Mouse (Mus musculus) neural tube, embryonic 14.5 days (tissue): ENCODE results near the gene Nrxn3. TPM values are rescaled to one million over a fixed set of nuclear protein-coding genes. Genes with fewer than 3 reads are reported as not detected.

Source experiments
- ATAC-seq: fragments of 200-750 bp; cut with Nextera tagmentation; 2 replicates; pipeline ENCODE4 v1.8.0; 2017; ENCODE audit warnings: low read depth, mild to moderate bottlenecking, moderate TSS enrichment, moderate library complexity
- H3K27ac ChIP-seq: fragments of 300-500 bp; sonication (generic); 2 replicates; pipeline ENCODE4 v1.5.1; 2014; ENCODE audit warnings: low read depth, mild to moderate bottlenecking, control low read depth, low read length, moderate library complexity, mixed read lengths
- H3K27me3 ChIP-seq: fragments of 300-500 bp; sonication (generic); 2 replicates; pipeline ENCODE4 v1.6.1; 2014; ENCODE audit warnings: low read length; ENCODE audit not compliant: control insufficient read depth, insufficient read depth
- H3K36me3 ChIP-seq: fragments of 300-500 bp; sonication (generic); 2 replicates; pipeline ENCODE4 v1.6.1; 2014; ENCODE audit warnings: low read length, mixed read lengths; ENCODE audit not compliant: control insufficient read depth, insufficient read depth
- H3K4me1 ChIP-seq: fragments of 300-500 bp; sonication (generic); 2 replicates; pipeline ENCODE4 v1.6.1; 2014; ENCODE audit warnings: low read length; ENCODE audit not compliant: control insufficient read depth, insufficient read depth
- H3K4me2 ChIP-seq: fragments of 300-500 bp; sonication (generic); 2 replicates; pipeline ENCODE4 v1.6.1; 2014; ENCODE audit warnings: mild to moderate bottlenecking, low read depth, low read length, control low read depth
- H3K4me3 ChIP-seq: fragments of 300-500 bp; sonication (generic); 2 replicates; pipeline ENCODE4 v1.5.1; 2014; ENCODE audit warnings: low read depth, low read length, control low read depth, mixed read lengths
- H3K9ac ChIP-seq: fragments of 300-500 bp; sonication (generic); replicated peaks from 2 replicates; pipeline ENCODE4 v1.6.1; 2014; ENCODE audit warnings: low read depth, mild to moderate bottlenecking, control low read depth, low read length, mixed read lengths
- H3K9me3 ChIP-seq: fragments of 300-500 bp; sonication (generic); 2 replicates; pipeline ENCODE4 v1.6.1; 2016; ENCODE audit warnings: low read length; ENCODE audit not compliant: control insufficient read depth
- WGBS: fragments of 180-500 bp; shearing (Covaris S2); extraction: QIAGEN DNeasy Blood & Tissue Kit; methylation state at CpG from one replicate; pipeline ENCODE4 v1.1.7; 2014; 5-methylcytosine and 5-hydroxymethylcytosine counted together
- polyA plus RNA-seq: library from polyadenylated mRNA; unstranded; fragments of >200 nt; fragmentation: Nextera tagmentation; extraction: Ambion mirVana; gene quantifications from 2 replicates; pipeline ENCODE4 v1.2.1, GENCODE M21; 2014

Nrxn3 gene
- polyA plus RNA-seq, 1 experiment from 2014 or later = 159 TPM

DNA sequence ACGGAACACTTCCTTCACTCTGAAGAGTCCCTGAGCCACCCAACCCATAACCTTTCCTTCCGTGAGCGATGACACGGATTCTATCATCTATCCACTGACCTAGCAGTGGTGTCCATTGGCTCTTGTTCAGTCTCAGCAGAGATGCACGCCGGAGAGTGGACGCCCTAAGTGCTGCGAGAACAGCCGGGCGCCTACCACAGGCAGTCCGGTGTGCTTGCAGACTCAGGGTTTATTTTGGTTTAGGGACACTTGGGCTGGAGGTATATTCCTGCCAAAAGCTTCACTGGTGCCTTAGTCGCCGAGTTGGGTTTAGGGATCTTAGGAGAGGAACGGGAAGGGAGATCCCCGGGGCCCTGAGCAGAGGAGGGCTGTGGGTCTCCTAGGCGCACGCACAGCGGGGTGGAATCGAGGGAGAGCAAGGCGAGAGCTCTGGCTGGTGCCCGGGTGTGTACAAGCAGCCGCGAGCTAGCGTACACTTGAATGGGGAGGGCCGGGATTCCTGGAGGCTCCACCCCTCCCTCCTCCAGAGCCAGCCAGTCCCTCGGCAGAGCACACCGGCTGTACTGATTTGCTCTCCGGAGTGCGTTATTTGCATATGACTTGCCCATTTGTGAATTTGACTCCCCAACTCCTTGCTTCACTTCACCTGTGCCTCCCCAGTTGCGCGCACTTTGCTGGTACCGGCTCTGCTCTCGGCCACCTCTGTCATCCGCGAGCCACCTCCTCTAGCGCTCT lies 1089.3 kb downstream of the Nrxn3 start:
- WGBS = under 1% methylated on average over 36 of the region's 36 CpGs
- ATAC-seq = peak; percentile 93
- H3K27me3 ChIP-seq = no peaks in the 10 kb centered on the region
- no peaks in the 10 kb centered on the region for H3K9me3 ChIP-seq
- peak overlapping the region; percentile 35 for H3K4me3 ChIP-seq
- peak overlapping the region; percentile 48 for H3K9ac ChIP-seq
- no peaks in the 10 kb centered on the region for H3K36me3 ChIP-seq
- H3K4me1 ChIP-seq = peaks cover 4% of the 10 kb centered on the region; the same call in 1 of the 2 replicates
- H3K4me2 ChIP-seq = peak overlapping the region; percentile 79
- H3K27ac ChIP-seq = peak overlapping the region; percentile 45

GRCm38 (mm10) chr12:89812550-89813207 lies 1090.0 kb downstream of the Nrxn3 start:
- no peak for ATAC-seq
- peaks cover 11% of the 10 kb centered on the region; the same call in 1 of the 2 replicates for H3K4me1 ChIP-seq
- 1% methylated on average over 17 of the region's 17 CpGs for WGBS

GRCm38 (mm10) chr12:89813294-89813693 lies 1090.6 kb downstream of the Nrxn3 start:
- peak overlapping the region; percentile 35 for H3K4me3 ChIP-seq
- H3K36me3 ChIP-seq = no peaks in the 10 kb centered on the region
- H3K9ac ChIP-seq = peak overlapping the region; percentile 48
- H3K27me3 ChIP-seq = no peaks in the 10 kb centered on the region
- WGBS = 11% methylated on average over 13 of the region's 13 CpGs
- peak overlapping the region; percentile 79 for H3K4me2 ChIP-seq
- no peaks in the 10 kb centered on the region for H3K9me3 ChIP-seq
- ATAC-seq = no peak
- peaks cover 14% of the 10 kb centered on the region; the same call in 1 of the 2 replicates for H3K4me1 ChIP-seq
- peak overlapping the region; percentile 55; the same call in 1 of the 2 replicates for H3K27ac ChIP-seq

More at GRCm38 (mm10) chr12:89812550-89813207, 1090.0 kb downstream of the Nrxn3 start:
- H3K27ac ChIP-seq = peak overlapping the region; percentile 45
- H3K9ac ChIP-seq = peak overlapping the region; percentile 48
- peak overlapping the region; percentile 35 for H3K4me3 ChIP-seq
- no peaks in the 10 kb centered on the region for H3K9me3 ChIP-seq
- no peaks in the 10 kb centered on the region for H3K36me3 ChIP-seq
- peak overlapping the region; percentile 79 for H3K4me2 ChIP-seq
- no peaks in the 10 kb centered on the region for H3K27me3 ChIP-seq

GRCm38 (mm10) chr12:89813718-89814117 lies 1091.0 kb downstream of the Nrxn3 start:
- peak overlapping the region; percentile 79 for H3K4me2 ChIP-seq
- peaks cover 14% of the 10 kb centered on the region; the same call in 1 of the 2 replicates for H3K4me1 ChIP-seq
- 58% methylated on average over 5 of the region's 5 CpGs for WGBS
- peak overlapping the region; percentile 35 for H3K4me3 ChIP-seq
- H3K9ac ChIP-seq = peak overlapping the region; percentile 48
- no peaks in the 10 kb centered on the region for H3K9me3 ChIP-seq
- no peaks in the 10 kb centered on the region for H3K36me3 ChIP-seq
- ATAC-seq = no peak
- H3K27ac ChIP-seq = peak overlapping the region; percentile 0; the same call in 1 of the 2 replicates
- H3K27me3 ChIP-seq = no peaks in the 10 kb centered on the region

DNA sequence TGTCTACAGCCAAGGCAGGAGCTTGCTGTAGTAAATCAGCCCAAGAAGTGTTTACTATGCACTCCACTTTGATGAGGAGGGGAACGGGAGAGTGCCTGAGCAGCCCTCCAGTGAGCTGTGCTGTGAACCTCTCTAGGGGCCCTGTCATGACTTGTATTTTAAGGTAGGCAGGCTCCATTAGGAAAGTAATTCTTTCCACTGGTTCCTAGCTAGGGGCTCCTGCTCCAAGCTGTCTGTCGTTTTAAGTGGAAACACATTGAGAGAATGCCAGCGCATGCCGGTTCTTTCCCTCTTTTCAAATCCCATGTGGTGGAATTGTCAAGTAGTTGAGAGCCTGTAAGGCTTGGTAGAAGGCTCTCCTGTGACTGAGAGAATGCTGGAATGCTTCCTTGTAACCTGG lies 1091.9 kb downstream of the Nrxn3 start:
- H3K4me2 ChIP-seq = peak overlapping the region; percentile 79
- H3K36me3 ChIP-seq = no peaks in the 10 kb centered on the region
- H3K4me1 ChIP-seq = peaks cover 14% of the 10 kb centered on the region; the same call in 1 of the 2 replicates
- peak overlapping the region; percentile 48; the same call in 1 of the 2 replicates for H3K27ac ChIP-seq
- peak overlapping the region; percentile 35 for H3K4me3 ChIP-seq
- no peaks in the 10 kb centered on the region for H3K27me3 ChIP-seq
- H3K9me3 ChIP-seq = no peaks in the 10 kb centered on the region
- ATAC-seq = no peak
- no peak overlapping the region for H3K9ac ChIP-seq
- WGBS = 26% methylated on average over 4 of the region's 4 CpGs

GRCm38 (mm10) chr12:89817072-89817773 lies 1094.5 kb downstream of the Nrxn3 start:
- no peaks in the 10 kb centered on the region for H3K36me3 ChIP-seq
- H3K4me3 ChIP-seq = 0 out of 2 replicates have a peak overlapping the region, but pooled peaks have one; percentile 3
- no peaks in the 10 kb centered on the region for H3K27me3 ChIP-seq
- peak overlapping the region; percentile 79 for H3K4me2 ChIP-seq
- H3K27ac ChIP-seq = no peak overlapping the region
- H3K9me3 ChIP-seq = no peaks in the 10 kb centered on the region
- H3K9ac ChIP-seq = no peak overlapping the region
- WGBS = 33% methylated on average over 9 of the region's 9 CpGs
- ATAC-seq = peak; percentile 42
- peaks cover 14% of the 10 kb centered on the region; the same call in 1 of the 2 replicates for H3K4me1 ChIP-seq

DNA sequence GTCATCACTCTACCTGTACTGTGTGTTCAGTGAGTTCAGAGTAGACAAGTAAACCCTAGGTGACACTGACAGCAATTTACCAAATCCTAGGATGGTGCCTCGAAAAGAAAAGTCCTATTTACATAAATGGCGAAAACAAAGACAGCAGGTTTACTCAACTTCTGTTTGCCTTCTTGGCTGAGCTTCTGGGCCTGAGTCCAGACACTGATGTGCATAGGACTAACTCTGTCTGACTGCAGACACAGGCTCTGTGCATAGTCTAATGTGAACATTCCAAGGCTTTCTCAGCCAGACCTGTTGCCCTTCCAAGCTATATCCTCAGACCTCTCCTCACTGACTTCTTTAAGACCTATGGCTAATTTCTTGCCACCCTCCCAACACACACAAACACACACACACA lies 1095.5 kb downstream of the Nrxn3 start:
- no peak for ATAC-seq
- Histone ChIP-seq H3K4me3 (no peak overlapping the region), H3K27ac (no peak overlapping the region), H3K9me3 (no peaks in the 10 kb centered on the region), H3K9ac (no peak overlapping the region), H3K4me1 (peaks cover 14% of the 10 kb centered on the region; the same call in 1 of the 2 replicates), H3K4me2 (no peak overlapping the region; the same call in 1 of the 2 replicates), H3K27me3 (no peaks in the 10 kb centered on the region), H3K36me3 (no peaks in the 10 kb centered on the region)
- WGBS = 79% methylated on average over 2 of the region's 2 CpGs

DNA sequence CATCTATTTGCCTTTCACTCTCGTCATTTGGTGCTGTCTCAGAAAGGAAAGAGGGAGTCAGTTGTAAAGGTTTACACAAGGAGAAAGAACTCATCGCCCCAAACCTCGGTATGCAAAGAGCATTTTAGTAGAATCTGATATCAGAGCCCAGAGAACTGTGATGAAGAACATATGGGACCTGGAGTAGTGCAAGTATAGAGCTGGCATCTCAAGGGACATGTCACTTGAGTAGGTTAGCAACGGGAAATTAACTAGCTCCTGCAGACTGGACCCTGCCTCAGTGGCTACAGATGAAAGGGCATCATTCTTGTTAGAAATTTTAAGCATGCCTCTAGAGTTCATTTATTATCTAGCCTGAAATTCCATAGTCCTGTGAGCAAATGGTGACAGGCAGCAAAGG lies 1099.5 kb downstream of the Nrxn3 start:
- no peaks in the 10 kb centered on the region for H3K36me3 ChIP-seq
- no peak overlapping the region for H3K9ac ChIP-seq
- ATAC-seq = no peak
- 16% methylated on average over 4 of the region's 4 CpGs for WGBS
- no peak overlapping the region for H3K4me2 ChIP-seq
- 0 out of 2 replicates have a peak overlapping the region, but pooled peaks have one; percentile 22 for H3K27ac ChIP-seq
- peaks cover 8% of the 10 kb centered on the region; the same call in 1 of the 2 replicates for H3K4me1 ChIP-seq
- H3K9me3 ChIP-seq = no peaks in the 10 kb centered on the region
- no peak overlapping the region for H3K4me3 ChIP-seq
- H3K27me3 ChIP-seq = no peaks in the 10 kb centered on the region
